Mouse (Mus musculus): ENCODE measurements around the gene Adgre1.
"Not testable (repeated sequence)": the region's sequence is repeated elsewhere in the genome, so short reads cannot be mapped to it uniquely, and the experiment has no call there.

The Adgre1 gene

DNA sequence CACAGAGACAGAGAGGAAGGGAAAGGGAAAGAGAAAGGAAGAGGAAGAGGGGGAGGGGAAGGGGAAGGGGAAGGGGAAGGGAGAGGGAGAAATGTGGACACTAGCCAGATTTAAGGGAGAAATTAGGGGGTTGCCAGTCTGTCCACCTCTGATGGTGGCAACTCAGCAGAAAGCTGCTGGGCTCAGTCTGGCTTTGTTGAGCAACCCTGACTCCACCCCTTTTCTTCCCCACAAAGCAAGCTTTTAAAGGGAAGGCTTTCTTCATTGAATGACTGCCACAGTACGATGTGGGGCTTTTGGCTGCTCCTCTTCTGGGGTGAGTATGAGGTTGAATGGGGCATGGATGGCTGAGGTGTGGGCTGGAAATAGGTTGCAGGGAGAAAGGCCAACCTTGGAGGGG, at the start of gene Adgre1:
Gene Adgre1 (plus strand): TSS at position 251 of the 400 bp plus-strand sequence.
- DNase-seq (ENCODE audit: low spot score): no peak

DNA sequence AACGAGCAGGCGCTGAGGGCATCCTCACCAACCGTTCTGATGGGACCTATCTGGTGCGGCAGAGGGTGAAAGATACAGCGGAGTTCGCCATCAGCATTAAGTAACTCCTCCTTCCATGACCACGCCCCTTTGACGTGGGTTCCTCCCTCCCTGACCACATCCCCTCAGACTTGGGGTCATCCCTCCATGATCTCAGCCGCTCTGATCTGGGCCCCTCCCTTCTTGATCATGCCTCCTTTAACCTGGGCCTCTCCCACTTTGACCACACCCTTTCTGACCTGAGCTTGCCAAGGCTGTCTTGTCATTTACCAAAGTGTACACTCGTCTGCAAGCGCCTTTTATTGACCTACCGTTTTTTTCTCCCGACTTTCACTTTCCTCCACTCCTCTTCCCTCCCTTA, 46.7 kb upstream of the Adgre1 start:
- no peak for DNase-seq (ENCODE audit: low spot score)

DNA sequence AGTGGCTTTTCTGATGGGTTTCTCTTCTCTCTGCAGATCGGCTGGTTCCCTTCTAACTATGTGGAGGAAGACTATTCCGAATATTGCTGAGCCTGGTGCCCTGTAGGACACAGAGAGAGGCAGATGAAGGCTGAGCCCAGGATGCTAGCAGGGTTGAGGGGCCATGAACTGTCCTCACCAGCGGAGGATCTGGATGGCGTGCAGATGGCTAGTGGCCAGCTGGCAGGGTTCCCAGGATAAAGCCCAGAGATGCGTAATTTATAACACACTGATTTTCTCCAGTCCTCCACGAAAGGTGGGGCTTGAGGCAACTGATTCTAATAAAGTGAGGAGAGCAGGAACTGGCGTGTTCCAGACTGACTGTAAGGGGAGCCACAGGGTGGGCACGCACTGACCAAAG, 30.9 kb upstream of the Adgre1 start:
- DNase-seq (ENCODE audit: low spot score): no peak

DNA sequence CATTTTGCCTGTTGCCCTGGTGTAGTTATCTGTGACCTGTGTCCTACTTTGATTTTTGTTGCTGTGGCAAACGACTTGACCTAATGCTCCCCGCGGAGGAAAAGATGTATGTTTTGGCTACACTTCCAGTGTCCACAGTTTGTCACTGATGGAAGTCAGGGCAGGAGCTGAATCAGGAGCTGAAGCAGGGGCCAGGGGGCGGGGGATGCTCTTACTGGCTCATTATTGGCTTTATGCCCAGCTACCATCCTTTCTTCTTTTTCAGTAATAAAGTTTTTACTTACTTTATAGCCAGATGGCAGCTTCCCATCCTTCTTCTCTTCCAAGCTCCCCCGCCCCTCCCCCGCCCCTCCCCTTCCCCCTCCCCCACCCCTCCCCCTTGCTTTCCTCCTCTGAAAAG, 29.5 kb upstream of the Adgre1 start:
- no peak for DNase-seq (ENCODE audit: low spot score)

- DNase-seq (ENCODE audit: low spot score): no peak
Measured at GRCm38 (mm10) chr17:57330993-57331392, 27.5 kb upstream of the Adgre1 start.

DNA sequence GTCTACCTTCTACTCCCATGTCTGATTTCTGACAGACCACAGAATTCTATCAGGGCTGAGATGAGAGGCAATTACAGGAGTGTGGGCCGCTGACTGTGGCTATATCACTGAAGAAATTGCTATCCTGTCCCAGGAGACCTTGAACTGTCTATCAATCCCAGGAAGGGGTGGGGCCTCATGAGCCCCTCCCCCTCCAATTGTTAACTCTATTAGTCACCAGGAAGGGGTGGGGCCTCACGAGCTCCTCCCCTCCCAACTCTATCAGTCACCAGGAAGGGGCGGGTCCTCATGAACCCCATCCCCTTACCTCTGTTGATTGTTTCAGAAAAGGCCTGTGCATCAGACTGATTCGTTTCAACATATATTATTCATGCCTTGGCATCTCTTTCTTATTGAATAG, 26.2 kb upstream of the Adgre1 start:
- DNase-seq (ENCODE audit: low spot score): no peak

GRCm38 (mm10) chr17:57334001-57334760, 24.3 kb upstream of the Adgre1 start:
- no peak for DNase-seq (ENCODE audit: low spot score)

- peak; percentile 87 for DNase-seq (ENCODE audit: low spot score)
Measured at GRCm38 (mm10) chr17:57334761-57335150, 23.7 kb upstream of the Adgre1 start.

DNA sequence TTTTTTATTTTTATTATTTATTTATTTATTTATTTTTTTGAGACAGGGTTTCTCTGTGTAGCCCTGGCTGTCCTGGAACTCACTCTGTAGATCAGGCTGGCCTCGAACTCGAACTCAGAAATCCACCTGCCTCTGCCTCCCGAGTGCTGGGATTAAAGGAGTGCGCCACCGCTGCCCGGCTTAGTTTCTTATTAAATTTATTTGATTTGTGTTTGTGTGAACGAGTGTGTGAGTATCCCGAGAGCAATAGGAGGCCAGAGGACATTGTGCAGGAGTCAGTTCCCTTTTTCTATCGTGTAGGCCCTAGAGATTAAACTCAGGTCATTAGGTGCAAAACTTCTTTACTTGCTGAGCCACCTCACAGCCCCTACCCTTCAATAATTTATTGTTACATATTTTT, 23.3 kb upstream of the Adgre1 start:
- not testable (repeated sequence) for DNase-seq (ENCODE audit: low spot score)

GRCm38 (mm10) chr17:57335673-57336303, 22.7 kb upstream of the Adgre1 start:
- peak; percentile 89 for DNase-seq (ENCODE audit: low spot score)

DNA sequence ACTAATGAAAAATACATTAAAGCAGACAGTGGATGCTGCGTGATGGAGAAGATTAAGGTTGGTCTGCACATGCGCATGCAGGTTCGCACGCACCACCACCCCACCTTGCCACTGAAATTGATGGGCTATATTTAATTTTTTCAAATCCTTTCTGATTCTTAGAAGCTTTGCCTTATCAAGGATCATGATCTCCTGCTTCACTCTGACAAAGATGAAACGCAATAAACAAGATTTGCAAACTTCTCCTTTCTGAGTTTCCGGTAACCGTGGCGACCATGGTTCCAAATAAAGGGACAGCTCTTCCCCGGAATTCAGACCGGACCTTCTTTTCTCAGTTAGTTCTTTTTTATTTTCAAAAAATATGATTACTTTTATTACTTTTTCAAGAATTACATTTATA, 20.5 kb upstream of the Adgre1 start:
- no peak for DNase-seq (ENCODE audit: low spot score)

DNA sequence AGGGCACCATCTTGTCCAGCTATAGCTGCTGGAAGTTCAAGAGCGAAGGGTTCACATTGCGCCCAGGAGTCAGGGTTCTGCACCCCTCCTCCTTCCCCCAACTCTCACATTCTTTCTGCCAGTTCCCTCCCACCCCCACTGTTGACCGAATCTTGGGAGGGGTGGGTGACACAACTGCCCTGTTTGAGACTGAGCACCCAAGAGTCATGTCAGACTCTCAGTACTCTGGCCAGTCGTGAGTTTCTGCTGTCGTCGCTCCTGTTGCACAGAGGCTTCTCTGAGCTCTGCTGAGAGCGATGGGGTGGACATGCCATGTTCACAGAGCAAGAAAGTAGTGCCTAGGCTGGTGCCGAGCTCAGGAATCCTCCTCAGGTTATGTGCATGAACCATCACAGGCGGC, 19.2 kb upstream of the Adgre1 start:
- no peak for DNase-seq (ENCODE audit: low spot score)

- no peak for DNase-seq (ENCODE audit: low spot score)
Measured at GRCm38 (mm10) chr17:57341568-57341967, 16.9 kb upstream of the Adgre1 start.

- DNase-seq (ENCODE audit: low spot score): no peak
Measured at GRCm38 (mm10) chr17:57344029-57344707, 14.3 kb upstream of the Adgre1 start.

- DNase-seq (ENCODE audit: low spot score): no peak
Measured at GRCm38 (mm10) chr17:57347017-57347416, 11.5 kb upstream of the Adgre1 start.

GRCm38 (mm10) chr17:57347781-57348180, 10.7 kb upstream of the Adgre1 start:
- no peak for DNase-seq (ENCODE audit: low spot score)

- DNase-seq (ENCODE audit: low spot score): no peak
Measured at GRCm38 (mm10) chr17:57349067-57349466, 9.4 kb upstream of the Adgre1 start.

GRCm38 (mm10) chr17:57350212-57350611, 8.3 kb upstream of the Adgre1 start:
- DNase-seq (ENCODE audit: low spot score): no peak

GRCm38 (mm10) chr17:57351107-57351506, 7.4 kb upstream of the Adgre1 start:
- no peak for DNase-seq (ENCODE audit: low spot score)

GRCm38 (mm10) chr17:57359485-57360241, 1.2 kb downstream of the Adgre1 start:
- no peak for DNase-seq (ENCODE audit: low spot score)

All from urinary bladder, postnatal 14 days (tissue).